Mouse (Mus musculus) ES-Bruce4 (cell line): ENCODE data around the gene Cyba.

Experiments
- CTCF ChIP-seq: IDR thresholded peaks from one replicate; pipeline ENCODE4 v1.8.1; 2011; ENCODE audit warnings: low read depth, low read length
- EP300 ChIP-seq: IDR thresholded peaks from 2 replicates; pipeline ENCODE4 v1.6.1; 2011; ENCODE audit warnings: low read depth, low read length; ENCODE audit not compliant: insufficient read depth
- POLR2A ChIP-seq: IDR thresholded peaks from one replicate; pipeline ENCODE4 v1.8.1; 2011; ENCODE audit warnings: low read length; ENCODE audit not compliant: insufficient read depth

GRCm38 (mm10) chr8:122445203-122445602, 12.5 kb upstream of the Cyba start:
- TF ChIP-seq POLR2A (no peak), EP300 (no peak), CTCF (no peak)
